Mouse (Mus musculus) intestine, embryonic 15.5 days (tissue): ENCODE measurements around the gene Chek2. TPM values are rescaled to one million over a fixed set of nuclear protein-coding genes. Genes with fewer than 3 reads are reported as not detected.

Experiments used
- ATAC-seq: fragments of 200-750 bp; cut with Nextera tagmentation; 2 replicates; pipeline ENCODE4 v1.8.0; 2017; ENCODE audit warnings: moderate TSS enrichment, moderate library complexity
- H3K27ac ChIP-seq: fragments of 300-500 bp; sonication (generic); 2 replicates; pipeline ENCODE4 v1.5.1; 2015; ENCODE audit warnings: mild to moderate bottlenecking, inconsistent platforms
- H3K27me3 ChIP-seq: fragments of 300-500 bp; sonication (generic); replicated peaks from 2 replicates; pipeline ENCODE4 v1.6.1; 2015; ENCODE audit warnings: inconsistent platforms
- H3K36me3 ChIP-seq: fragments of 300-500 bp; sonication (generic); 2 replicates; pipeline ENCODE4 v1.6.1; 2015; ENCODE audit warnings: inconsistent platforms
- H3K4me1 ChIP-seq: fragments of 300-500 bp; sonication (generic); replicated peaks from 2 replicates; pipeline ENCODE4 v1.6.1; 2015; ENCODE audit warnings: inconsistent platforms
- H3K4me2 ChIP-seq: fragments of 300-500 bp; sonication (generic); replicated peaks from 2 replicates; pipeline ENCODE4 v1.6.1; 2015; ENCODE audit warnings: mild to moderate bottlenecking, inconsistent platforms
- H3K4me3 ChIP-seq: fragments of 300-500 bp; sonication (generic); replicated peaks from 2 replicates; pipeline ENCODE4 v1.5.1; 2015; ENCODE audit warnings: inconsistent platforms
- H3K9ac ChIP-seq: fragments of 300-500 bp; sonication (generic); 2 replicates; pipeline ENCODE4 v1.6.1; 2015; ENCODE audit warnings: inconsistent platforms
- H3K9me3 ChIP-seq: fragments of 300-500 bp; sonication (generic); 2 replicates; pipeline ENCODE4 v1.6.1; 2016; ENCODE audit warnings: inconsistent platforms
- WGBS: fragments of 180-500 bp; shearing (Covaris S2); methylation state at CpG from one replicate; pipeline ENCODE4 v1.1.7; 2015; 5-methylcytosine and 5-hydroxymethylcytosine counted together
- polyA plus RNA-seq: library from polyadenylated mRNA; unstranded; fragments of >200 nt; fragmentation: Nextera tagmentation; extraction: Ambion mirVana; gene quantifications from 2 replicates; pipeline ENCODE4 v1.2.1, GENCODE M21; 2015

Chek2 gene
- polyA plus RNA-seq, 1 experiment from 2014 or later = 35.7 TPM

GRCm38 (mm10) chr5:110914859-110915258 lies 75.1 kb downstream of the Chek2 start:
- Histone ChIP-seq H3K27ac (no peak overlapping the region), H3K9ac (no peak overlapping the region), H3K4me1 (no peaks in the 10 kb centered on the region), H3K9me3 (no peaks in the 10 kb centered on the region), H3K36me3 (no peaks in the 10 kb centered on the region), H3K27me3 (no peaks in the 10 kb centered on the region), H3K4me3 (no peak overlapping the region), H3K4me2 (no peak overlapping the region)
- 81% methylated on average over 11 of the region's 11 CpGs for WGBS
- ATAC-seq = no peak

GRCm38 (mm10) chr5:110916241-110916640 lies 76.5 kb downstream of the Chek2 start:
- Histone ChIP-seq H3K4me2 (no peak overlapping the region), H3K4me3 (no peak overlapping the region), H3K36me3 (no peaks in the 10 kb centered on the region), H3K27ac (no peak overlapping the region), H3K27me3 (no peaks in the 10 kb centered on the region), H3K4me1 (no peaks in the 10 kb centered on the region), H3K9ac (no peak overlapping the region), H3K9me3 (no peaks in the 10 kb centered on the region)
- 83% methylated on average over 3 of the region's 3 CpGs for WGBS
- ATAC-seq = no peak

GRCm38 (mm10) chr5:110919541-110919940 lies 79.8 kb downstream of the Chek2 start:
- Histone ChIP-seq H3K27ac (no peak overlapping the region), H3K9me3 (no peaks in the 10 kb centered on the region), H3K9ac (no peak overlapping the region), H3K4me2 (no peak overlapping the region), H3K36me3 (no peaks in the 10 kb centered on the region), H3K4me1 (no peaks in the 10 kb centered on the region), H3K4me3 (no peak overlapping the region), H3K27me3 (no peaks in the 10 kb centered on the region)
- WGBS = 88% methylated on average over 4 of the region's 4 CpGs
- no peak for ATAC-seq

- no peak overlapping the region for H3K4me2 ChIP-seq
- no peaks in the 10 kb centered on the region for H3K9me3 ChIP-seq
- H3K4me1 ChIP-seq = no peaks in the 10 kb centered on the region
- ATAC-seq = no peak
- H3K4me3 ChIP-seq = no peak overlapping the region
- no peaks in the 10 kb centered on the region for H3K27me3 ChIP-seq
- WGBS = 16% methylated on average over 1 of the region's 1 CpGs
- no peak overlapping the region for H3K9ac ChIP-seq
- H3K27ac ChIP-seq = no peak overlapping the region
- no peaks in the 10 kb centered on the region for H3K36me3 ChIP-seq
These were observed 83.6 kb downstream of the Chek2 start for GRCm38 (mm10) chr5:110923336-110923735.

Other genes starting within 250 kb of the Chek2 start
- gene Noc4l, start 186.6 kb upstream of the Chek2 start, polyA plus RNA-seq = 57.0 and 57.3 TPM in 2 replicates
- gene Ddx51, start 186.5 kb upstream of the Chek2 start, polyA plus RNA-seq = 23.2 and 26.9 TPM in 2 replicates
- 33.6 and 37.4 TPM in 2 replicates for gene Ep400, start 69.3 kb upstream of the Chek2 start, polyA plus RNA-seq
- 64.1 and 69.3 TPM in 2 replicates for gene Pus1, start 59.3 kb upstream of the Chek2 start, polyA plus RNA-seq
- gene Ulk1, start 29.9 kb upstream of the Chek2 start, polyA plus RNA-seq = 10.3 and 12.4 TPM in 2 replicates
- gene Hscb, start 202 bp upstream of the Chek2 start, polyA plus RNA-seq = 36.7 and 36.9 TPM in 2 replicates
- gene Ttc28, start 39.8 kb downstream of the Chek2 start, polyA plus RNA-seq = 6.9 and 8.0 TPM in 2 replicates